Mouse (Mus musculus) limb, embryonic 10.5 days (tissue): ENCODE measurements at regions not wholly inside any gene's neighbourhood (a gene's known extent, or its start where the extent isn't known, plus 50 kb on each side); places are given as distances from the start of the nearest gene placed in this dataset.

Experiments
- DNase-seq: peaks from one replicate; pipeline ENCODE4 v3.0.0-alpha.2; 2017; ENCODE audit warnings: low spot score
- H3K27ac ChIP-seq: fragments of 300-500 bp; sonication (generic); 2 replicates; pipeline ENCODE4 v1.5.1; 2016; ENCODE audit warnings: mild to moderate bottlenecking
- H3K27me3 ChIP-seq: fragments of 300-500 bp; sonication (generic); 2 replicates; pipeline ENCODE4 v1.6.1; 2016; ENCODE audit warnings: low read depth, mild to moderate bottlenecking; ENCODE audit not compliant: poor library complexity, severe bottlenecking
- H3K36me3 ChIP-seq: fragments of 300-500 bp; sonication (generic); 2 replicates; pipeline ENCODE4 v1.6.1; 2016; ENCODE audit warnings: mild to moderate bottlenecking, moderate library complexity
- H3K4me1 ChIP-seq: fragments of 300-500 bp; sonication (generic); 2 replicates; pipeline ENCODE4 v1.6.1; 2016
- H3K4me3 ChIP-seq: fragments of 300-500 bp; sonication (generic); 2 replicates; pipeline ENCODE4 v1.5.1; 2016; ENCODE audit warnings: mild to moderate bottlenecking, moderate library complexity
- H3K9me3 ChIP-seq: fragments of 300-500 bp; sonication (generic); replicated peaks from 2 replicates; pipeline ENCODE4 v1.6.1; 2016; ENCODE audit warnings: mild to moderate bottlenecking
- WGBS: fragments of 180-500 bp; shearing (Covaris S2); methylation state at CpG from one replicate; pipeline ENCODE4 v1.1.7; 2016; 5-methylcytosine and 5-hydroxymethylcytosine counted together

GRCm38 (mm10) chr11:56193426-56193825 is 152.6 kb upstream of the Nmur2 start:
- 69% methylated on average over 2 of the region's 2 CpGs for WGBS
- H3K27ac ChIP-seq, result no peak overlapping the region
- H3K36me3 ChIP-seq, result no peaks in the 10 kb centered on the region
- no peak for DNase-seq
- H3K4me1 ChIP-seq, result no peaks in the 10 kb centered on the region
- H3K4me3 ChIP-seq, result no peak overlapping the region
- no peaks in the 10 kb centered on the region for H3K9me3 ChIP-seq
- H3K27me3 ChIP-seq, result no peaks in the 10 kb centered on the region

- Histone ChIP-seq H3K36me3 (no peaks in the 10 kb centered on the region), H3K27ac (no peak overlapping the region), H3K4me3 (no peak overlapping the region), H3K9me3 (no peaks in the 10 kb centered on the region), H3K27me3 (no peaks in the 10 kb centered on the region), H3K4me1 (no peaks in the 10 kb centered on the region)
- DNase-seq, result no peak
- WGBS, result 98% methylated on average over 1 of the region's 1 CpGs
These were observed 133.1 kb upstream of the Nmur2 start for GRCm38 (mm10) chr11:56173895-56174294.

GRCm38 (mm10) chr11:56173246-56173645 is 132.4 kb upstream of the Nmur2 start:
- Histone ChIP-seq H3K36me3 (no peaks in the 10 kb centered on the region), H3K27me3 (no peaks in the 10 kb centered on the region), H3K4me1 (no peaks in the 10 kb centered on the region), H3K27ac (no peak overlapping the region), H3K4me3 (no peak overlapping the region), H3K9me3 (no peaks in the 10 kb centered on the region)
- DNase-seq, result no peak
- 90% methylated on average over 3 of the region's 3 CpGs for WGBS

- no peak overlapping the region for H3K27ac ChIP-seq
- DNase-seq, result no peak
- H3K4me1 ChIP-seq, result no peaks in the 10 kb centered on the region
- H3K9me3 ChIP-seq, result no peaks in the 10 kb centered on the region
- H3K4me3 ChIP-seq, result no peak overlapping the region
- WGBS, result 91% methylated on average over 9 of the region's 9 CpGs
- no peaks in the 10 kb centered on the region for H3K27me3 ChIP-seq
- no peaks in the 10 kb centered on the region for H3K36me3 ChIP-seq
These were observed 128.8 kb upstream of the Nmur2 start for GRCm38 (mm10) chr11:56169576-56169975.

- 73% methylated on average over 2 of the region's 2 CpGs for WGBS
- Histone ChIP-seq H3K36me3 (no peaks in the 10 kb centered on the region), H3K4me3 (no peak overlapping the region), H3K27ac (no peak overlapping the region), H3K9me3 (no peaks in the 10 kb centered on the region), H3K4me1 (no peaks in the 10 kb centered on the region), H3K27me3 (no peaks in the 10 kb centered on the region)
- DNase-seq, result no peak
These were observed 126.0 kb upstream of the Nmur2 start for GRCm38 (mm10) chr11:56166849-56167248.

- DNase-seq, result no peak
- H3K36me3 ChIP-seq, result no peaks in the 10 kb centered on the region
- 91% methylated on average over 5 of the region's 5 CpGs for WGBS
- no peak overlapping the region for H3K27ac ChIP-seq
- H3K4me1 ChIP-seq, result no peaks in the 10 kb centered on the region
- no peaks in the 10 kb centered on the region for H3K27me3 ChIP-seq
- no peak overlapping the region for H3K4me3 ChIP-seq
- H3K9me3 ChIP-seq, result no peaks in the 10 kb centered on the region
These were observed 124.9 kb upstream of the Nmur2 start for GRCm38 (mm10) chr11:56165759-56166158.

GRCm38 (mm10) chr11:56160286-56160685 is 119.5 kb upstream of the Nmur2 start:
- Histone ChIP-seq H3K27ac (no peak overlapping the region), H3K9me3 (no peaks in the 10 kb centered on the region), H3K4me1 (no peaks in the 10 kb centered on the region), H3K4me3 (no peak overlapping the region), H3K36me3 (no peaks in the 10 kb centered on the region), H3K27me3 (no peaks in the 10 kb centered on the region)
- DNase-seq, result no peak
- WGBS, result 72% methylated on average over 2 of the region's 2 CpGs

- Histone ChIP-seq H3K4me1 (no peaks in the 10 kb centered on the region), H3K4me3 (no peak overlapping the region), H3K27me3 (no peaks in the 10 kb centered on the region), H3K9me3 (no peaks in the 10 kb centered on the region), H3K27ac (no peak overlapping the region), H3K36me3 (no peaks in the 10 kb centered on the region)
- DNase-seq, result peak; percentile 52
- WGBS, result 53% methylated on average over 10 of the region's 10 CpGs
These were observed 118.7 kb upstream of the Nmur2 start for GRCm38 (mm10) chr11:56159412-56160074.

GRCm38 (mm10) chr11:56150825-56151342 is 110.1 kb upstream of the Nmur2 start:
- 53% methylated on average over 13 of the region's 13 CpGs for WGBS
- Histone ChIP-seq H3K9me3 (no peaks in the 10 kb centered on the region), H3K27ac (no peak overlapping the region), H3K36me3 (no peaks in the 10 kb centered on the region), H3K4me3 (no peak overlapping the region), H3K4me1 (peaks cover 5% of the 10 kb centered on the region; the same call in 1 of the 2 replicates), H3K27me3 (no peaks in the 10 kb centered on the region)
- no peak for DNase-seq

GRCm38 (mm10) chr11:56149752-56150151 is 108.9 kb upstream of the Nmur2 start:
- Histone ChIP-seq H3K4me1 (peaks cover 5% of the 10 kb centered on the region; the same call in 1 of the 2 replicates), H3K36me3 (no peaks in the 10 kb centered on the region), H3K4me3 (no peak overlapping the region), H3K27me3 (no peaks in the 10 kb centered on the region), H3K27ac (no peak overlapping the region), H3K9me3 (no peaks in the 10 kb centered on the region)
- no peak for DNase-seq
- 77% methylated on average over 1 of the region's 1 CpGs for WGBS

- Histone ChIP-seq H3K27me3 (no peaks in the 10 kb centered on the region), H3K9me3 (no peaks in the 10 kb centered on the region), H3K4me3 (no peak overlapping the region), H3K27ac (no peak overlapping the region), H3K4me1 (peaks cover 5% of the 10 kb centered on the region; the same call in 1 of the 2 replicates), H3K36me3 (no peaks in the 10 kb centered on the region)
- DNase-seq, result no peak
- WGBS, result 65% methylated on average over 1 of the region's 1 CpGs
These were observed 108.1 kb upstream of the Nmur2 start for GRCm38 (mm10) chr11:56148956-56149355.

- Histone ChIP-seq H3K4me3 (no peak overlapping the region), H3K9me3 (no peaks in the 10 kb centered on the region), H3K27me3 (no peaks in the 10 kb centered on the region), H3K4me1 (peaks cover 5% of the 10 kb centered on the region; the same call in 1 of the 2 replicates), H3K36me3 (no peaks in the 10 kb centered on the region), H3K27ac (no peak overlapping the region)
- no peak for DNase-seq
- 82% methylated on average over 5 of the region's 5 CpGs for WGBS
These were observed 105.9 kb upstream of the Nmur2 start for GRCm38 (mm10) chr11:56146708-56147107.

- WGBS, result 36% methylated on average over 15 of the region's 15 CpGs
These were observed 90.6 kb upstream of the Nmur2 start for GRCm38 (mm10) chr11:56131339-56131823.

More at GRCm38 (mm10) chr11:56131339-56131823, 90.6 kb upstream of the Nmur2 start:
- peak; percentile 46 for DNase-seq
- H3K27ac ChIP-seq, result no peak overlapping the region
- H3K27me3 ChIP-seq, result no peaks in the 10 kb centered on the region
- no peaks in the 10 kb centered on the region for H3K36me3 ChIP-seq
- H3K9me3 ChIP-seq, result no peaks in the 10 kb centered on the region
- no peak overlapping the region for H3K4me3 ChIP-seq
- no peaks in the 10 kb centered on the region for H3K4me1 ChIP-seq
